Mouse (Mus musculus) embryonic facial prominence, embryonic 12.5 days (tissue): ENCODE results near the gene Ccdc30. TPM values are rescaled to one million over a fixed set of nuclear protein-coding genes. Genes with fewer than 3 reads are reported as not detected.

ENCODE experiments used
- ATAC-seq: fragments of 200-750 bp; cut with Nextera tagmentation; 2 replicates; pipeline ENCODE4 v1.8.0; 2017; ENCODE audit not compliant: insufficient number of reproducible peaks, insufficient read depth, low FRiP score, low TSS enrichment
- H3K27ac ChIP-seq: fragments of 300-500 bp; sonication (generic); 2 replicates; pipeline ENCODE4 v1.5.1; 2016; ENCODE audit warnings: mild to moderate bottlenecking
- H3K27me3 ChIP-seq: fragments of 300-500 bp; sonication (generic); 2 replicates; pipeline ENCODE4 v1.6.1; 2016; ENCODE audit warnings: mild to moderate bottlenecking, moderate library complexity
- H3K36me3 ChIP-seq: fragments of 300-500 bp; sonication (generic); 2 replicates; pipeline ENCODE4 v1.6.1; 2016; ENCODE audit warnings: mild to moderate bottlenecking
- H3K4me1 ChIP-seq: fragments of 300-500 bp; sonication (generic); 2 replicates; pipeline ENCODE4 v1.6.1; 2016
- H3K4me2 ChIP-seq: fragments of 300-500 bp; sonication (generic); replicated peaks from 2 replicates; pipeline ENCODE4 v1.6.1; 2016; ENCODE audit warnings: mild to moderate bottlenecking, moderate library complexity
- H3K4me3 ChIP-seq: fragments of 300-500 bp; sonication (generic); 2 replicates; pipeline ENCODE4 v1.5.1; 2016; ENCODE audit warnings: mild to moderate bottlenecking
- H3K9ac ChIP-seq: fragments of 300-500 bp; sonication (generic); 2 replicates; pipeline ENCODE4 v1.6.1; 2016; ENCODE audit warnings: mild to moderate bottlenecking, moderate library complexity
- H3K9me3 ChIP-seq: fragments of 300-500 bp; sonication (generic); 2 replicates; pipeline ENCODE4 v1.6.1; 2016; ENCODE audit warnings: mild to moderate bottlenecking, moderate library complexity
- WGBS: fragments of 180-500 bp; shearing (Covaris S2); methylation state at CpG from one replicate; pipeline ENCODE4 v1.1.7; 2016; 5-methylcytosine and 5-hydroxymethylcytosine counted together
- polyA plus RNA-seq: library from polyadenylated mRNA; unstranded; fragments of >200 nt; fragmentation: Nextera tagmentation; extraction: Ambion mirVana; gene quantifications from 2 replicates; pipeline ENCODE4 v1.2.1, GENCODE M21; 2016

The Ccdc30 gene
- polyA plus RNA-seq, 1 experiment from 2014 or later: 9.5 TPM

DNA sequence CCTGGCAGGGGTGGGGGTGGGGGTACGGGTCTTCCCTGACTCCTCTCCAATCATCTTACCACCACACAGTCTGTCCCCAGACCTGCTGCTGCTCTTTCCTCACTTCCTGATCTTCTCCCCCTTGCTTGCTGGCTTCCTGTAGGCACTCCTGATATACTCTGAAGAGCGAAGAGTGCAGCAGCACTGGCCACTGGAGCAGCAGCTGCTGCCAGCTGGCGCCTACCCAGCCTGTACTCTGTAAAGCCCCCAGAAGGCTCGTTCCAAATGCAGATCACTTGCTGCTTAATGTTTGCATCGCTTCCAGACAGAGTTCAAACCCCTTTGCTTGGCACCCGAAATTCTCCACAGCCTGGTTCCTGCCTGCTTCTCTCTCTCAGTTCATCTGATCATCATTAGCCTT lies 2.5 kb downstream of the Ccdc30 start:
- H3K27ac ChIP-seq: no peak overlapping the region
- no peaks in the 10 kb centered on the region for H3K36me3 ChIP-seq
- H3K4me2 ChIP-seq: no peak overlapping the region
- 0 out of 2 replicates have a peak, but pooled peaks cover 7% of the 10 kb centered on the region for H3K4me1 ChIP-seq
- no peak overlapping the region for H3K9ac ChIP-seq
- no peak overlapping the region for H3K4me3 ChIP-seq
- 63% methylated on average over 6 of the region's 6 CpGs for WGBS
- no peak for ATAC-seq
- no peaks in the 10 kb centered on the region for H3K9me3 ChIP-seq
- H3K27me3 ChIP-seq: no peaks in the 10 kb centered on the region

GRCm38 (mm10) chr4:119411877-119412650 lies 3.3 kb downstream of the Ccdc30 start:
- no peak for ATAC-seq
- no peaks in the 10 kb centered on the region for H3K27me3 ChIP-seq
- WGBS: 70% methylated on average over 12 of the region's 12 CpGs
- H3K9me3 ChIP-seq: no peaks in the 10 kb centered on the region
- H3K9ac ChIP-seq: no peak overlapping the region
- H3K36me3 ChIP-seq: no peaks in the 10 kb centered on the region
- no peak overlapping the region for H3K4me3 ChIP-seq
- no peak overlapping the region for H3K27ac ChIP-seq
- H3K4me1 ChIP-seq: 0 out of 2 replicates have a peak, but pooled peaks cover 7% of the 10 kb centered on the region
- H3K4me2 ChIP-seq: no peak overlapping the region

DNA sequence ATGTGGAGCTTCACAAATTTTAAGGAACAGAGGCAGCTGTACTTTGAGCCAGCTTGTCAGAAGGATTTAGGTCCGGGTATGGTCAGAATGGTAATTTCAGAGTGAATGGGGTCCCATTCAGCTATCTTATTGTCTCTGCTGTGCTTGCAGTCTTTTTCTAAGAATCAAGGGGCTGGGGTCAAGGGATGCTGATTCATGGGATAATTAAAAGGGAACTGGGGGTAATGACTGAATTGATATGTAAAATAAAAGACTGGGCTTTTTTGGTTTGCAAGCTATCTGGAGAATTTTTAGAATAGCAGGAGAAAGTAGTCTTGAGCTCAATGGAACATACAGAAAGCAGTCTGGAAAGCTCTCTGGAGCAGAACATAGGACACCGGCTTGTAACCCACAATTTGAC lies 11.9 kb downstream of the Ccdc30 start:
- no peak overlapping the region for H3K27ac ChIP-seq
- H3K4me2 ChIP-seq: no peak overlapping the region
- ATAC-seq: no peak
- peaks cover 5% of the 10 kb centered on the region; the same call in 1 of the 2 replicates for H3K9me3 ChIP-seq
- no peak overlapping the region for H3K9ac ChIP-seq
- WGBS: 80% methylated on average over 2 of the region's 2 CpGs
- no peaks in the 10 kb centered on the region for H3K4me1 ChIP-seq
- no peaks in the 10 kb centered on the region for H3K36me3 ChIP-seq
- no peak overlapping the region for H3K4me3 ChIP-seq
- no peaks in the 10 kb centered on the region for H3K27me3 ChIP-seq

DNA sequence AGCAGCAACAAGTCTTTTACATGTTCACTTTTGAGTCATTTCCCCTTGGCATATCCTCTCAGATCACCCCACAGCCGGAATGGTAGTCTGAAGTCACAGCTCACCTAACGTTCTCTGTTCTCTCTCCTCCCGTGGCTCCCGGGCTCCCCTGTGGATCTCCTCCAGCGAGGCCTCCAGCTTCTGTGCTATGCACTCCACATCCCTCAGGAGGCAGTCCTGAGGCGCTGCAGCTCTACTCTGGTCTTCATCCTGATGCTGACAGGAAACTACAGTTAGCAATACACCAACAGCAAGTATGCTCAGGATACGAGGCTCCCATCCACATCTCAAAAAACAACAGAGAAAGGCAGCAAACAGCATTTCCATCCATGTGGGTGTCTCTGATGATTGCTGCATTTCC lies 14.4 kb downstream of the Ccdc30 start:
- peaks cover 5% of the 10 kb centered on the region; the same call in 1 of the 2 replicates for H3K9me3 ChIP-seq
- H3K36me3 ChIP-seq: no peaks in the 10 kb centered on the region
- no peak for ATAC-seq
- H3K4me1 ChIP-seq: no peaks in the 10 kb centered on the region
- 48% methylated on average over 7 of the region's 7 CpGs for WGBS
- no peak overlapping the region for H3K27ac ChIP-seq
- no peaks in the 10 kb centered on the region for H3K27me3 ChIP-seq
- no peak overlapping the region for H3K4me2 ChIP-seq
- no peak overlapping the region for H3K4me3 ChIP-seq
- no peak overlapping the region for H3K9ac ChIP-seq

- Histone ChIP-seq H3K4me2 (no peak overlapping the region), H3K9ac (no peak overlapping the region), H3K4me1 (no peaks in the 10 kb centered on the region), H3K27me3 (no peaks in the 10 kb centered on the region), H3K27ac (no peak overlapping the region), H3K36me3 (no peaks in the 10 kb centered on the region), H3K4me3 (no peak overlapping the region), H3K9me3 (peaks cover 5% of the 10 kb centered on the region; the same call in 1 of the 2 replicates)
- no peak for ATAC-seq
- 83% methylated on average over 7 of the region's 7 CpGs for WGBS
Measured at GRCm38 (mm10) chr4:119398751-119399150, 16.6 kb downstream of the Ccdc30 start.

- 83% methylated on average over 1 of the region's 1 CpGs for WGBS
Measured at GRCm38 (mm10) chr4:119390369-119390768, 25.0 kb downstream of the Ccdc30 start.

DNA sequence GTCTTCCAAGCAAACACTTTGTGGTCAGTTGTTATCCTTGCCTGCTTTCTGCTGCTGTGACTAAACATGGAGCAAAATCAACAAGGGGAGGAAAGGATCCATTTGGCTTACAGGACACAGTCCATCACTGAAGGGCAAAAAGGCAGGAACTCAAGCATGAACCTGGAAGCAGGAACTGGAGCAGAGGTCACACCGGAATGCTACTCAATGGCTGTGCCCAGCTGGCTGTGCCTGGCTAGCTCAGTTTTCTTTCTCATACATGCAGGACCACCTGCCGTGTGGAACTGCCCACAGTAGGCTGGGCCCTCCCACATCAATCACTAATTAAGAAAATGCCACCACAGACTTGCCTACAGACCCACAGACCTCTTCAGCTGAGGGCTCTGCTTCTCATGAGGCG lies 26.1 kb downstream of the Ccdc30 start:
- H3K27me3 ChIP-seq: no peaks in the 10 kb centered on the region
- 54% methylated on average over 3 of the region's 3 CpGs for WGBS
- H3K9ac ChIP-seq: no peak overlapping the region
- H3K27ac ChIP-seq: no peak overlapping the region
- no peak overlapping the region for H3K4me3 ChIP-seq
- no peaks in the 10 kb centered on the region for H3K9me3 ChIP-seq
- H3K36me3 ChIP-seq: no peaks in the 10 kb centered on the region
- no peaks in the 10 kb centered on the region for H3K4me1 ChIP-seq
- ATAC-seq: no peak
- no peak overlapping the region for H3K4me2 ChIP-seq

More at GRCm38 (mm10) chr4:119390369-119390768, 25.0 kb downstream of the Ccdc30 start:
- Histone ChIP-seq H3K9me3 (no peaks in the 10 kb centered on the region), H3K4me3 (no peak overlapping the region), H3K36me3 (no peaks in the 10 kb centered on the region), H3K27ac (no peak overlapping the region), H3K27me3 (no peaks in the 10 kb centered on the region), H3K4me2 (no peak overlapping the region), H3K4me1 (no peaks in the 10 kb centered on the region), H3K9ac (no peak overlapping the region)
- no peak for ATAC-seq

DNA sequence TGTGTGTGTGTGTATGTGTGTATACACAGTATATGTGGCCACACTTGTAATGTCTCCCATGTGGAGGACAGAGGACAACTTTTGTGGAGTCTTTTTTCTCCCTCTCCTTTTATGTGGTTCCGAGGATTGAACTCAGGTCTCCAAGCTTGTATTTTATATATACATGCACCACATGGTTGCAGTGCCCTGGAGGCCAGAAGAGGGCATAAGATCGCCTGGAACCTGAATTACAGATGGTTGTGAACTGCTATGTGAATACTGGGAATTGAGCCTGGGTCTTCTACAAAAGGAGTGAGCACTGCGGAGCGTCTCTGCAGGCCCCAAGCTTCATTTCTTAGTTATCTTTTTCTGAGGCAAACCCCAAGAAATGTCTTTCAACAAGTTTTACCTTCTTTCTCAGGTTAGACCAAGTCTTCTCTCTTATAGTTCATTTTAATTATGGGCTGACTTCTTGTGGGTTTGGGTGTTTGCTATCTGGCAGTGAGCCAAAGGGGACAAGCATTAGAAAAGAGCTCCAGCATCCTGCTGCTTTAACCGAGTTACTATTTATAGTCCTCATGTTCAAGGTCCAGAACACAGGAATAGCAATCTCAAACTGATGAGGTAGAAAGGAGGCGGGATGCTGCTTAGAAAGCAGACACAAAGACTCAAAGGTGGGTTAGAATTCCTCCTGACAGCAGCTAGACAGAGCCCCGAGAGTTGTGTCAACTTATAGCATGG lies 33.7 kb downstream of the Ccdc30 start:
- Histone ChIP-seq H3K27me3 (no peaks in the 10 kb centered on the region), H3K4me1 (no peaks in the 10 kb centered on the region), H3K9ac (no peak overlapping the region), H3K9me3 (no peaks in the 10 kb centered on the region), H3K27ac (no peak overlapping the region), H3K36me3 (no peaks in the 10 kb centered on the region), H3K4me3 (no peak overlapping the region), H3K4me2 (no peak overlapping the region)
- 80% methylated on average over 7 of the region's 7 CpGs for WGBS
- no peak for ATAC-seq

DNA sequence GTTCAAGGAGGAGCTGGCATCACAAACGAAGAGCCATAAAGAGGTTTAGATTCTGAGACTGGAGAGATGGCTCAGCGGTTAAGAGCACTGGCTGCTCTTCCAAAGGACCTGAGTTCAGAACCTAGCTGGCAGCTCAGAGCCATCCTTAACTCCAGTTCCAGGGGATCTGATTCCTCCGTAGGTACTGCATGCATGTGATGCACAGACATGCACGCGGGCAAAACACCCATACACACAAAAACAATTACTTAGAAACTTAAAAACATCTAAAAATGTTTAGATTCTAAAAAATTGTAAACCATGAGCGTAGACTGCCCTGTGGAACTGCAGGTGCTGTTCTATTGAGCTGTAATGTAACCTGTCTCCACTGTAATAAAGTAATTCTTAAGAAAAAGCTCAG lies 45.9 kb downstream of the Ccdc30 start:
- Histone ChIP-seq H3K4me1 (no peaks in the 10 kb centered on the region), H3K9ac (no peak overlapping the region), H3K4me2 (no peak overlapping the region), H3K27ac (no peak overlapping the region), H3K9me3 (no peaks in the 10 kb centered on the region), H3K4me3 (no peak overlapping the region), H3K36me3 (no peaks in the 10 kb centered on the region), H3K27me3 (no peaks in the 10 kb centered on the region)
- no peak for ATAC-seq
- WGBS: 90% methylated on average over 6 of the region's 6 CpGs

- H3K27ac ChIP-seq: no peak overlapping the region
- H3K9ac ChIP-seq: no peak overlapping the region
- WGBS: 61% methylated on average over 4 of the region's 4 CpGs
- H3K4me2 ChIP-seq: no peak overlapping the region
- no peak overlapping the region for H3K4me3 ChIP-seq
- no peaks in the 10 kb centered on the region for H3K27me3 ChIP-seq
- no peaks in the 10 kb centered on the region for H3K4me1 ChIP-seq
- no peaks in the 10 kb centered on the region for H3K9me3 ChIP-seq
- ATAC-seq: no peak
- H3K36me3 ChIP-seq: no peaks in the 10 kb centered on the region
Measured at GRCm38 (mm10) chr4:119366758-119367526, 48.4 kb downstream of the Ccdc30 start.

- WGBS: 75% methylated on average over 3 of the region's 3 CpGs
- H3K27ac ChIP-seq: no peak overlapping the region
Measured at GRCm38 (mm10) chr4:119362231-119362630, 53.1 kb downstream of the Ccdc30 start.

More at GRCm38 (mm10) chr4:119362231-119362630, 53.1 kb downstream of the Ccdc30 start:
- no peaks in the 10 kb centered on the region for H3K9me3 ChIP-seq
- no peak overlapping the region for H3K4me2 ChIP-seq
- no peak overlapping the region for H3K9ac ChIP-seq
- ATAC-seq: no peak
- H3K36me3 ChIP-seq: no peaks in the 10 kb centered on the region
- H3K4me3 ChIP-seq: no peak overlapping the region
- H3K4me1 ChIP-seq: no peaks in the 10 kb centered on the region
- no peaks in the 10 kb centered on the region for H3K27me3 ChIP-seq
